Comparison of ENCODE assay signal across 17 mouse cellular contexts in the genomic region with DNA sequence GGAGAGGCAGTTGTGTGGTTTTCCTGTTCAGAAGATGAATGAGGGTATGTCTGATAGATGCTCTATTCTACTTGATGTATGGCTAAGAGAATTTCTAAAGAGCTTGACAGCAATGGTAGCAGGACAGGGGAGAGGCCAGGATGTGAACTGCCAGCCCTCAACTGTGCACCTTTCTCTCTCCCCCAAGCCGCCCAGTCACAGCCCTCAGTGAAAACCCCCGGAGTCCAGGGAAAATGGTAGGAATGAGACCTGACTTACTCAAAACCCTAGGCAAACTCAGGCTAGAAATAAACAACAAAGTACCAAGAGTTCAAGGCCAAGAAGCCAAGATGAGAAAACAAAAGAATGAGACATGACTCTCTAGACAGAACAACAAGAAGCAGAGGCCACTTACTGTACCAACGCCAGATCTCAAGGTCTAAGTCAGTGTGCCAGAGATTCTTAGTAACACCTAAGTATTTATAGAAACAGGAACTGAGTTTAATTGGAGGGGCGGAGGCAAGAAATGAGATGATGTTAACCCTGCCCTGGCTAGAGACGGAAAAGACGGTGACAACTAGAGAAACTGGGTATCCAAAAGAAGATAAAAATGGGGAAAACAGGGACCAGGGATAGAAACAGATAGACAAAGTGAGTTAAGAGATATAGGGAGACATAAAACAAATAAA. TPM values are rescaled to one million over a fixed set of nuclear protein-coding genes. Genes with fewer than 3 reads are reported as not detected.
DNase-seq lines count a peak whose midpoint lies in the region; ATAC-seq lines count a peak whose summit lies in the region.
"Had no signal": no experiment of that assay in that cellular context is flagged by ENCODE, and none has a peak within 500 bp of the region (broad histone marks: within the 10 kb centered on the region; RNA-seq: fewer than 3 reads in every experiment).

A gene (minus strand): TSS at position 453 of the 668 bp plus-strand sequence.

- no peak within 1 kb of the TSS for H3K9ac ChIP-seq in forebrain, embryonic 11.5 days (ENCODE audit: low read length)
- H3K9ac ChIP-seq in hindbrain, embryonic 16.5 days (ENCODE audit: low read depth, low read length), result no peak within 1 kb of the TSS
- H3K9ac ChIP-seq: embryonic facial prominence, embryonic 12.5 days; forebrain, embryonic 12.5 days; limb, embryonic 13.5 days had no signal

- intact Hi-C loops in heart, postnatal 14 days (cut with DNase I), result loop anchor here (5.0 kb wide), 1 partner anchor 78 kb away; a partner anchor contains a TSS

- peak; percentile 8 for DNase-seq in lung, postnatal 10 days
- no peak for DNase-seq in lung, adult 18-20 months
- peak; percentile 15 for DNase-seq in heart, adult 8-10 months (ENCODE audit: low spot score)
- peak in 1 of 2 experiments; percentile 21 for DNase-seq in heart, postnatal 14 days
- DNase-seq in forebrain, embryonic 11.5 days (ENCODE audit: low spot score), result no peak
- DNase-seq in thymus, postnatal 36 days, result no peak
- DNase-seq: cerebellum, postnatal 10 days; kidney, postnatal 10 days; layer of hippocampus, postnatal 36 days; lung, adult 2 months had no signal

- H3K9me3 ChIP-seq in forebrain, embryonic 11.5 days (ENCODE audit: control insufficient read depth, low read length), result no peaks in the 10 kb centered on the region
- no peaks in the 10 kb centered on the region for H3K9me3 ChIP-seq in hindbrain, embryonic 16.5 days (ENCODE audit: control insufficient read depth, low read length)
- H3K9me3 ChIP-seq: embryonic facial prominence, embryonic 12.5 days; forebrain, embryonic 12.5 days; limb, embryonic 13.5 days had no signal

- H3K36me3 ChIP-seq in forebrain, embryonic 11.5 days (ENCODE audit: control insufficient read depth, insufficient read depth, low read length), result no peaks in the 10 kb centered on the region
- no peaks in the 10 kb centered on the region for H3K36me3 ChIP-seq in hindbrain, embryonic 16.5 days (ENCODE audit: control insufficient read depth, insufficient read depth, low read length)
- H3K36me3 ChIP-seq: embryonic facial prominence, embryonic 12.5 days; forebrain, embryonic 12.5 days; limb, embryonic 13.5 days had no signal

- no peaks in the 10 kb centered on the region for H3K27me3 ChIP-seq in forebrain, embryonic 11.5 days (ENCODE audit: control insufficient read depth, insufficient read depth, low read length)
- no peaks in the 10 kb centered on the region for H3K27me3 ChIP-seq in hindbrain, embryonic 16.5 days (replicated peaks; ENCODE audit: control insufficient read depth, insufficient read depth, low read length)
- H3K27me3 ChIP-seq: embryonic facial prominence, embryonic 12.5 days; limb, embryonic 13.5 days had no signal

- H3K4me1 ChIP-seq in forebrain, embryonic 11.5 days (replicated peaks; ENCODE audit: control insufficient read depth, insufficient read depth, low read length), result no peaks in the 10 kb centered on the region
- no peaks in the 10 kb centered on the region; the same call in 1 of the 2 replicates for H3K4me1 ChIP-seq in hindbrain, embryonic 16.5 days (ENCODE audit: control insufficient read depth, insufficient read depth, low read depth, low read length)
- H3K4me1 ChIP-seq: embryonic facial prominence, embryonic 12.5 days had no signal

- no peak within 1 kb of the TSS for H3K27ac ChIP-seq in forebrain, embryonic 11.5 days (ENCODE audit: low read depth, low read length)
- no peak within 1 kb of the TSS for H3K27ac ChIP-seq in hindbrain, embryonic 16.5 days (ENCODE audit: low read depth, low read length)
- H3K27ac ChIP-seq: embryonic facial prominence, embryonic 12.5 days; forebrain, embryonic 12.5 days; limb, embryonic 13.5 days had no signal

- peak; percentile 33; the same call in 1 of the 2 replicates for ATAC-seq in neutrophil, adult 5-6 weeks (ENCODE audit: extremely low read depth, insufficient number of reproducible peaks, low FRiP score, poor library complexity, severe bottlenecking)
- no peak for ATAC-seq in forebrain, embryonic 11.5 days (replicated peaks; ENCODE audit: low FRiP score)
- ATAC-seq in hindbrain, embryonic 16.5 days, result no peak

- no peak within 1 kb of the TSS for H3K4me2 ChIP-seq in forebrain, embryonic 11.5 days (ENCODE audit: low read depth, low read length, severe bottlenecking)
- no peak within 1 kb of the TSS for H3K4me2 ChIP-seq in hindbrain, embryonic 16.5 days (ENCODE audit: low read length)
- H3K4me2 ChIP-seq: embryonic facial prominence, embryonic 12.5 days; forebrain, embryonic 12.5 days; limb, embryonic 13.5 days; midbrain, embryonic 11.5 days had no signal

- 87% methylated on average over 6 of the region's 6 CpGs for WGBS in forebrain, embryonic 11.5 days
- 85% methylated on average over 6 of the region's 6 CpGs for WGBS in hindbrain, embryonic 16.5 days

- H3K4me3 ChIP-seq in forebrain, embryonic 11.5 days (ENCODE audit: low read depth, low read length), result no peak within 1 kb of the TSS
- no peak within 1 kb of the TSS for H3K4me3 ChIP-seq in hindbrain, embryonic 16.5 days (ENCODE audit: low read length)
- H3K4me3 ChIP-seq: embryonic facial prominence, embryonic 12.5 days; forebrain, embryonic 12.5 days; limb, embryonic 13.5 days had no signal

RNA-seq across cellular contexts. Expression of the gene that starts here (rescaled TPM):
- 10 to 100 TPM; 20.3 to 24.5 (median 21.4) TPM for total RNA-seq in heart, adult 8-10 months (2022)
- total RNA-seq in heart, postnatal 14 days (2021), result 10 to 100 TPM; 16.4 to 17.9 TPM
- 1.4 and 2.2 TPM in 2 replicates for total RNA-seq in neutrophil, adult 5-6 weeks (2017)
- polyA plus RNA-seq in forebrain, embryonic 11.5 days (2014; fragmentation: Nextera tagmentation; extraction: Ambion mirVana), result not detected in 2 replicates
- polyA plus RNA-seq in hindbrain, embryonic 16.5 days (2015; fragmentation: Nextera tagmentation; extraction: Ambion mirVana), result 0.04 TPM in 1 of 2 replicates, not detected in the other
- polyA plus RNA-seq: forebrain, embryonic 12.5 days; intestine, embryonic 14.5 days; midbrain, embryonic 11.5 days had no signal

Comparison
In these comparisons a context has a peak if more than half of its experiments do, and no peak if none do; other contexts are left out.
1. DNase-seq: peak in lung, postnatal 10 days (single experiment) and heart, adult 8-10 months (single experiment); none in lung, adult 18-20 months (0 of 2), forebrain, embryonic 11.5 days (single experiment) and thymus, postnatal 36 days (0 of 2).